Mouse (Mus musculus): ENCODE results near the gene Ctdsp2.

- no peak for TF ChIP-seq EP300 (IDR thresholded peaks at IDR 0.05; ENCODE audit: low read depth)
- no peak for TF ChIP-seq CTCF (IDR thresholded peaks at IDR 0.05; ENCODE audit: low read depth)
Observed at GRCm38 (mm10) chr10:126981746-126982145, 3.2 kb downstream of the Ctdsp2 start.
